Mouse (Mus musculus) layer of hippocampus, adult 2 months (tissue): Measurements from ENCODE around the gene Nedd8. TPM values are rescaled to one million over a fixed set of nuclear protein-coding genes. Genes with fewer than 3 reads are reported as not detected.

Experiments used
- DNase-seq, 2 experiments: peaks; one replicate each; pipeline ENCODE4 v3.0.0; 2022; ENCODE audit warnings: low spot score in 2 of 2
- H3K27ac ChIP-seq: fragments of 200-600 bp; 2 replicates; pipeline ENCODE4 v1.8.1; 2022
- H3K4me3 ChIP-seq: fragments of 200-600 bp; 2 replicates; pipeline ENCODE4 v1.8.1; 2022; ENCODE audit warnings: mild to moderate bottlenecking
- CTCF ChIP-seq: fragments of 200-600 bp; conservative IDR thresholded peaks from 2 replicates; pipeline ENCODE4 v1.8.1; 2022; ENCODE audit warnings: antibody characterized with exemption, mild to moderate bottlenecking, moderate library complexity
- total RNA-seq, 2 experiments: library from RNA; stranded (reverse); gene quantifications; 2 replicates each; pipeline ENCODE4 v1.2.3; 2021

Nedd8 gene
- total RNA-seq, 2 experiments from 2014 or later, result 301 to 309 TPM

DNA sequence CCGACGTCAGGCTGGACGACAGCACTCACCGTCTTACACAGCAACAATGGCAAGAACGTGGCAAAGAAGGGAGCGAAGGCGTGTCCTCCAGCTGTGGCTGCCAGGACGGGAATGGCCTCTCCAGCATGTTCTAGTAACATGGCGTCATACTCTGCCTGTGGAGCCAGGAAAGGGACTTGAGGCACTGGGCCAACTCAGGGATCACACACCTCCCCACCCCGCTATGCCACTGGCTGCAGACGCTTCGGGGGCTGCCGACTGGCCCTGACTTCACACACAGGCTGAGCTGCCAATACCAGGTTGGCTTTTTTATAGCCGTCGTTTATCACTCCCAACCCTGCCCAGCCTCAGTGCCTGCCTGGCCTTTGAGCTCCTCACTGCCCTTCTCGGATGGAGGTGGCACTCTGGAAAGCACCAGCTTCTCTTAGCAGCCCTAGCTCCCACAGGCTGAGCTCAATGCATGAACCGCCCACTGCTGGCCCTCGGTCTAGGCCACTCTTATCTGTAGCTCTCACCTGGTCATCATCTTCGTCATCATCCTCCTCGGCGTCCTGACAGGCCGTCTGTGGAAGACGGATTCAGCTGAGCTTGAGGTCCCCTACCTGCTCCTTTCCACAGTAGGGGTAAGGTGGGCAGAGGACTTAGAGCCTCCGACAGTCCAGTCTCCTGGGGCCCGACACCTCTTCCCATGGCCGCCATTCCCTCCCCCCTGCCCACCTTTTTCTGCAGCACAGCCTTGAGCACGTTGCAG is 43.7 kb downstream of the Nedd8 start:
- no peak for DNase-seq
- Histone ChIP-seq H3K4me3 (no peak overlapping the region), H3K27ac (no peak overlapping the region)
- no peak for TF ChIP-seq CTCF

DNA sequence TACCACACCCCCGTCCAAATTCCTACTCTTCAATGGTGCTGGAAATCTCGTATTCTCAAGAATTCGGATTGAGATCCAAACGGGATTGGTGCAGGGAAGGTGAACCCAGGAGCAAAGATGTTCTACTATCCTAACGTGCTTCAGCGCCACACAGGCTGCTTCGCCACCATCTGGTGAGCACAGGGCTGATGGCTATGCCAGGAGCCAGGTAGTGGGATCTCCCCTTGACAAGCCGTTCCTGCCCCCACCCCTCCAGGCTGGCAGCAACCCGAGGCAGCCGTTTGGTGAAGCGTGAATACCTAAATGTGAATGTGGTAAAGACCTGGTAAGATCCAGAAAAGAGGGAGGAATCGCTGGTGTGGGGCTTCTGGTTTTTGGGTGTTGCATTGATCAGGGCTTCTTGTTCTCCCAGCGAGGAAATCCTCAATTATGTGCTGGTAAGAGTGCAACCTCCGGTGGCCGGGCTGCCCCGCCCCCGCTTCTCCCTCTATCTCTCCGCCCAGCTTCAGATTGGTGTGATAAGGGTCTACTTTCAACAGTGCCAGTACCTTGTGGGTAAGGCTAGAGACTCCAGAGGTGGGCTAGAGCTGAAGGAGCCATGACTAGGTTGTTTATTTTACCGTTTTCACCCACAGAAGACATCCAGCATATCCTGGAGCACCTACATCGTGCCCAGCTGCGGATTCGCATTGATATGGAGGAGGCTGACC is 53.3 kb downstream of the Nedd8 start:
- TF ChIP-seq CTCF, result no peak
- Histone ChIP-seq H3K27ac (no peak overlapping the region), H3K4me3 (peak overlapping the region; percentile 6; the same call in 1 of the 2 replicates)
- DNase-seq, result no peak

- H3K27ac ChIP-seq, result no peak within 1 kb of the TSS
- no peak for TF ChIP-seq CTCF
- H3K4me3 ChIP-seq, result peak within 1 kb of the TSS; percentile 6; the same call in 1 of the 2 replicates
- no peak for DNase-seq
Observed at GRCm38 (mm10) chr14:55617822-55618221, 54.1 kb downstream of the Nedd8 start, which contains the start of gene Rec8. Gene Rec8, plus strand, starts transcription at chr14:55618037.

DNA sequence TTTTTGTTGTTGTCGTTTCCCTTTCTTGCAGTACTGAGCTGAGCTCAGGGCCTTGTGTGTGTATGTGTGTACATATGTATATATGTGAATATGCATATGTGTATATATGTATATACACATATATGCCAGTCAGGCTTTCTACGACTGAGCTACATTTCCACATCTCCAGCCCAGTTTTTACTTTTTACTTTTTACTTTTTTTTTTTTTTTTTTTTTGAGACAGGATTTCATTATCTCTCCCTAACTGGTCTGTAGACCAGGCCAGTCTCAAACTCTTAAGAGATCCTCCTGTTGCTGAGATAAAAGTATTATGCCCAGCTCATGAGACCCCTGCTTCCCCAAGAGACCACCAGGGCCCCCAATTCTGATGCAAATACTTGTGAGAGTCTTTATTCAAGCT is 55.1 kb downstream of the Nedd8 start:
- no peak overlapping the region for H3K4me3 ChIP-seq
- no peak for TF ChIP-seq CTCF
- no peak overlapping the region for H3K27ac ChIP-seq
- no peak for DNase-seq

DNA sequence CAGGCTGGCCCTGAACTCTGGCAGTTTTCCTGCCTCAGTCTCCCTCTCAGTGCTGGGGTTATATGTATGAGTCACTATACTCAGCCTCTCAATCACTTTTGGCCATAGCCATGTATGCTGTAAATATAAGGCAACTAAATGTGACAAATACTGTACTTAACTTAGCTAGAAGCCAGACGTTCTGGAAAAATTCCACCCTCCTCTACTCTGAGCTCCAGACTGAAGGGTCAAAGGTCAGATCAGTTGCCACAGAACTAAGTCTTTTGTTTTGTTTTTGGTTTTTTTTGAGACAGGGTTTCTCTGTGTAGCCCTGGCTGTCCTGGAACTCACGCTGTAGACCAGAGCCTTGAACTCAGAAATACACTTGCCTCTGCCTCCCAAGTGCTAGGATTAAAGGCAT is 56.0 kb downstream of the Nedd8 start:
- H3K27ac ChIP-seq, result no peak overlapping the region
- no peak for TF ChIP-seq CTCF
- H3K4me3 ChIP-seq, result no peak overlapping the region
- no peak for DNase-seq

GRCm38 (mm10) chr14:55614565-55615178 is 57.3 kb downstream of the Nedd8 start:
- H3K4me3 ChIP-seq, result no peak overlapping the region
- no peak for DNase-seq
- no peak overlapping the region for H3K27ac ChIP-seq
- TF ChIP-seq CTCF, result no peak

GRCm38 (mm10) chr14:55613346-55613745 is 58.6 kb downstream of the Nedd8 start:
- Histone ChIP-seq H3K27ac (no peak overlapping the region), H3K4me3 (no peak overlapping the region)
- no peak for DNase-seq
- no peak for TF ChIP-seq CTCF

Other genes with a start within 250 kb of the Nedd8 start
- gene Dhrs4, start 193.4 kb downstream of the Nedd8 start, total RNA-seq, result 10 to 100 TPM; 18.6 to 23.7 TPM
- gene Carmil3, start 181.5 kb downstream of the Nedd8 start, total RNA-seq, result 10 to 100 TPM; 57.9 to 64.4 TPM
- 100 to 1,000 TPM; 723 to 730 TPM for gene Cpne6, start 161.7 kb downstream of the Nedd8 start, total RNA-seq
- 1 to 10 TPM; 2.2 to 3.6 TPM for gene Nrl, start 147.1 kb downstream of the Nedd8 start, total RNA-seq
- gene Pck2, start 131.9 kb downstream of the Nedd8 start, total RNA-seq, result 10 to 100 TPM; 45.0 to 47.6 TPM
- 10 to 100 TPM; 84.2 to 87.6 TPM for gene Dcaf11, start 112.1 kb downstream of the Nedd8 start, total RNA-seq
- gene A730061H03Rik, start 111.7 kb downstream of the Nedd8 start, total RNA-seq, result under 1 TPM in 1 of 2 experiments, not detected in 1; 0.92 TPM
- not detected for gene Fitm1, start 96.5 kb downstream of the Nedd8 start, total RNA-seq
- 10 to 100 TPM; 55.5 to 61.2 TPM for gene Psme1, start 94.0 kb downstream of the Nedd8 start, total RNA-seq
- gene Emc9, start 86.8 kb downstream of the Nedd8 start, total RNA-seq, result 10 to 100 TPM; 43.5 to 49.7 TPM
- gene Psme2, start 81.0 kb downstream of the Nedd8 start, total RNA-seq, result 10 to 100 TPM; 45.2 to 60.4 TPM
- gene Rnf31, start 80.4 kb downstream of the Nedd8 start, total RNA-seq, result 10 to 100 TPM; 46.3 to 47.0 TPM
- 10 to 100 TPM; 11.6 to 12.1 TPM for gene Irf9, start 68.6 kb downstream of the Nedd8 start, total RNA-seq
- gene Rec8, start 54.1 kb downstream of the Nedd8 start, total RNA-seq, result 1 to 10 TPM; 1.9 to 2.5 TPM
- 100 to 1,000 TPM; 139 to 142 TPM for gene Ipo4, start 36.2 kb downstream of the Nedd8 start, total RNA-seq
- 1 to 10 TPM; 2.6 to 6.5 TPM for gene Gm49378, start 34.2 kb downstream of the Nedd8 start, total RNA-seq
- 10 to 100 TPM; 40.4 to 45.8 TPM for gene Tm9sf1, start 28.3 kb downstream of the Nedd8 start, total RNA-seq
- 1 to 10 TPM in 1 of 2 experiments, under 1 TPM in 1; 0.96 to 1.6 TPM for gene Tssk4, start 21.9 kb downstream of the Nedd8 start, total RNA-seq
- gene Mdp1, start 11.6 kb downstream of the Nedd8 start, total RNA-seq, result 10 to 100 TPM; 51.2 to 55.4 TPM
- gene Gmpr2, start 183 bp downstream of the Nedd8 start, total RNA-seq, result 10 to 100 TPM; 26.0 to 26.1 TPM
- 10 to 100 TPM; 15.2 to 16.2 TPM for gene Tinf2, start 9.7 kb upstream of the Nedd8 start, total RNA-seq
- gene Tgm1, start 41.8 kb upstream of the Nedd8 start, total RNA-seq, result not detected
- 10 to 100 TPM; 44.9 to 49.5 TPM for gene Rabggta, start 50.1 kb upstream of the Nedd8 start, total RNA-seq
- gene Dhrs1, start 73.6 kb upstream of the Nedd8 start, total RNA-seq, result 10 to 100 TPM; 82.4 to 91.1 TPM
- gene Nop9, start 73.6 kb upstream of the Nedd8 start, total RNA-seq, result 10 to 100 TPM; 11.8 to 13.1 TPM
- 1 to 10 TPM; 1.4 to 1.6 TPM for gene Cideb, start 86.3 kb upstream of the Nedd8 start, total RNA-seq
- under 1 TPM in 1 of 2 experiments, not detected in 1; 0.22 TPM for gene Ltb4r2, start 89.3 kb upstream of the Nedd8 start, total RNA-seq
- not detected for gene Ltb4r1, start 93.8 kb upstream of the Nedd8 start, total RNA-seq
- 1 to 10 TPM; 4.4 to 5.6 TPM for gene Adcy4, start 112.0 kb upstream of the Nedd8 start, total RNA-seq
- gene Ripk3, start 116.7 kb upstream of the Nedd8 start, total RNA-seq, result 1 to 10 TPM; 1.2 to 2.9 TPM
- 1 to 10 TPM; 2.6 TPM for gene Nfatc4, start 151.0 kb upstream of the Nedd8 start, total RNA-seq
- 1 to 10 TPM; 7.9 to 8.9 TPM for gene Nynrin, start 181.9 kb upstream of the Nedd8 start, total RNA-seq
- gene Cbln3, start 212.3 kb upstream of the Nedd8 start, total RNA-seq, result under 1 TPM; 0.32 to 0.54 TPM
- gene Khnyn, start 212.8 kb upstream of the Nedd8 start, total RNA-seq, result 10 to 100 TPM; 13.2 to 14.7 TPM
- 10 to 100 TPM; 63.5 to 78.7 TPM for gene Sdr39u1, start 228.2 kb upstream of the Nedd8 start, total RNA-seq